Mouse (Mus musculus) megakaryocyte-erythroid progenitor cell, adult 5-6 weeks (primary cell): ENCODE results near the gene Syt14. TPM values are rescaled to one million over a fixed set of nuclear protein-coding genes. Genes with fewer than 3 reads are reported as not detected.

ENCODE experiments used
- ATAC-seq: replicated peaks from 2 replicates; pipeline ENCODE4 v1.8.0; 2016; ENCODE audit warnings: mild to moderate bottlenecking, inconsistent platforms; ENCODE audit not compliant: severe bottlenecking, poor library complexity, low FRiP score, low TSS enrichment
- total RNA-seq, 2 experiments: library from RNA; stranded (forward) in 1 of 2; stranded (reverse) in 1 of 2; fragments of 200-1000, 215-1000 nt in 1 of 2; fragments of >200 nt in 1 of 2; fragmentation: Nextera tagmentation in 1 of 2; gene quantifications; 2 replicates each; pipeline ENCODE4 v1.2.3; 2014 to 2017

Syt14 gene
- total RNA-seq, 2 experiments from 2014 or later: not detected

DNA sequence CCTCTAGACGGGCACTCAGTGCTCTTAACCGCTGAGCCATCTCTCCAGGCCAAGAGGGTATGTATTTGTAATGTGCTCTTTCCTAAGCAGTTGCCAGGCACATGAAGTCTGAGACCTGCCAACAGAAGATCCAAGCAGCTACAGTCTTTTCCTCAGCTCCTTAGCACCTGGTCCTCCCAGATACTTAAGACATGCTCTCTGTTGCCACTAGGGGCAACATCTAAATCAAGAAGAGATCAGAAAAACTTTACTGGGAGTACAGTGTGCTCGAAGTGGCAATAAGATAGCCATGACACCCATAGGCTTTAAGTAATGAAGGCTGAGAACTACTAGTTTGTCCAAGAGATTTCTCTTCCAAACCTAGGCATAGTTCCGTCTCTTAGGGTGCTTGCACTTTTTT lies 155.4 kb downstream of the Syt14 start:
- 0 out of 2 replicates have a peak, but pooled peaks have one; percentile 51 for ATAC-seq

GRCm38 (mm10) chr1:192879086-192879580 lies 156.4 kb downstream of the Syt14 start:
- no peak for ATAC-seq

DNA sequence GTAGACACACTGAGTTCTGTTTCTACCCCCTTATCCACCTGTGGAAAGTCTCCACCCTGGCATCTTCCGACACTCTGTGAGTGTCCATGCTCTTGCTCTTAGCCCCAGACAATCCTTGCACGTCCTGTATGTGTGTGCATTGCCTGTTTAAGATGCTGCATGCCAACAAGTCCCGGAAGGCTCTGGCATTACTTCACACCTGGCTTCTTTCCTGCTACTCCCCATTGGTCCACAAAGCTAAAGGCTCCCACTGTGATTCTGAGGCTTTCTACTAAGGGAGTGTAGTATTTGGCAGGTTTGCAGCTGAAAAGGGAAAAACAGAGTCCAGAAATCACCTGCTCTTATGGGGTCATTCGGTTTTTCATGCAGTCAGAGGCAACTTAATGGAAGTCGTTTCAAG lies 162.7 kb downstream of the Syt14 start:
- ATAC-seq: no peak

DNA sequence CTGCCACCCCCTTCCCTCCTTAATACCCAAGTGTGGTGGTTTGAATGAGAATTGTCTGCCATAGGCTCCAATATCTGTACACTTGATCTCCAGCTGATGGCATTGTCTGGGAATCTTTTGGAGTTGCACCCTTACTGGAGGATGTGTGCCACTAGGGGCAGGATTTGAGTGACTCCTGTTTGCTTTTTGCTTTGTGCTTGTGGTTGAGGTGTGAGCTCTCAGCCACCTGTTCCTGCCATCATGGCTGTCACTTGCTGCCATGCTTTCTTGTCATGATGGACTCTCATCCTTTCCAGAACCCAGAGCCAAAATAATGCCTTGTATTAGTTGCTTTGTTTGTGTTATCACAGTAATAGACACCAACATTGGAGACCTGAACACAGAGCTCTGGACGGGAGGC lies 165.8 kb downstream of the Syt14 start:
- no peak for ATAC-seq

- no peak for ATAC-seq
Measured at GRCm38 (mm10) chr1:192864440-192864839, 171.1 kb downstream of the Syt14 start.

DNA sequence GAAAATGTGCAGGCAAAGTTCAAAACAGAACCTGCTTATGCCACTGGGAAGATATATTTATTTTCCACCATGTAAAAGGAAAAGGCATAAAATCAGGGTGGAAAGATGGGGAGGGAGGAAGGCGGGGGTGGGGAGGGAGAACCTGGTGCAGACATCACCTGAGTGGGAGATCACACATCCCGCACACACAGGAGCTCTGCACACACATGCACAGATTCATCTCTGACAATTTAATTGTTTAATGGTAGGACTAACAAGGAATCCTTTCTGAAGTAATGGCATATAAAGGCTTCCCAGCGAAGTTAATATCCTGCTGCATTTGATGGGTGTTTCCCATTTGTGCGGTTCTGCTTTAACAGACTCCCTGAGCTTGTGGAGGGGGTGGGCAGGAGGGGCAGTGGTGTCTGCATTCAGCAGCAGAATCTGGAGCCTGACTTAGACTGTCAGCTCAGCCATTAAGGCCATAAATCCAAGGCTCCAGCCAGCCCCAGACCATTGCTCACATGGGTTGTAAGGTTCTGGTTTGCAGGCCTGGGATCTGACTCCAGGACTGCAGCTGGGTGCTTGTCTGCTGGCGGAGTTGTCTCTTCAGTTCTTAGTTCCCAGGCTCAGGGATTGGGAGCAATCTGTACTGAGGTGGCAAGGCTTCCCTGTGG lies 174.1 kb downstream of the Syt14 start:
- ATAC-seq: no peak

- ATAC-seq: no peak
Measured at GRCm38 (mm10) chr1:192860273-192860672, 175.3 kb downstream of the Syt14 start.

DNA sequence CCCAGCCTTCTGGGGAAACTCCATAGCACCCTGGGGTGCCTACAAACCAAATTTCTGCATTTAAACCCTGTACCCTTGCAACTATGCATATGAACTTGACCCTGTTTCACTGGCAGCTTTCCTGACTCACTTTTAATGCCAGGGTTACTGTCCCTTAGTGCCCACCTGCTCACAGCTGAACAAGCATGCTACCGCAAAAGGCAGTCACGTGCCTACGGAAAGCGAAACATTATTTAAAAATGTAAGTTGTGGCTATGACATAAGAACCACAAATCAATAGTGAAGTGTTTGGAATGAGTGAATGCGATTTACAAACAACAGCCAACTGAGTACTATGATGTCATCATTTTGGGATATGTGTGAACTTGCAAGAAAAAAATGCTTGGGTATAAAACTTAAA lies 178.0 kb downstream of the Syt14 start:
- no peak for ATAC-seq

- ATAC-seq: no peak
Measured at GRCm38 (mm10) chr1:192856931-192857330, 178.6 kb downstream of the Syt14 start.

DNA sequence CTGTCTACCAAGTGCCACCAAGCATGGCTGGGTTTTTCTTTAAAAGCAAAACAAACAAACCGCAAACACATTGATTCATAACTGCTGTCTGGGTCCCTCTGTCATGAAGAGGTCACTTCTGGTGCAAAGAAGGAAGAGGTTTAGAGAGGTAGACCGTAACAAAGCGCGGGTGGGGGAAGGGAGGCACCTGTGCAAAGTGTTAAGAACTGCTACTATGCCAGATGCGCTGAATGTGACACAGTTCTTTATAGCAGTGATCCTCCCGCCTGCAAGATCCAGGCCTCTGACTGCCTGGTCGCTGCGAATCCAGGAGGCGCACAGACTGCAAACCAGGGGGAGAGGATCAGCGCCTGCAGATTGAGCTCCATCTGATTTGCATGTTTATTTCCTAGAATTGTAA lies 179.2 kb downstream of the Syt14 start:
- ATAC-seq: no peak

DNA sequence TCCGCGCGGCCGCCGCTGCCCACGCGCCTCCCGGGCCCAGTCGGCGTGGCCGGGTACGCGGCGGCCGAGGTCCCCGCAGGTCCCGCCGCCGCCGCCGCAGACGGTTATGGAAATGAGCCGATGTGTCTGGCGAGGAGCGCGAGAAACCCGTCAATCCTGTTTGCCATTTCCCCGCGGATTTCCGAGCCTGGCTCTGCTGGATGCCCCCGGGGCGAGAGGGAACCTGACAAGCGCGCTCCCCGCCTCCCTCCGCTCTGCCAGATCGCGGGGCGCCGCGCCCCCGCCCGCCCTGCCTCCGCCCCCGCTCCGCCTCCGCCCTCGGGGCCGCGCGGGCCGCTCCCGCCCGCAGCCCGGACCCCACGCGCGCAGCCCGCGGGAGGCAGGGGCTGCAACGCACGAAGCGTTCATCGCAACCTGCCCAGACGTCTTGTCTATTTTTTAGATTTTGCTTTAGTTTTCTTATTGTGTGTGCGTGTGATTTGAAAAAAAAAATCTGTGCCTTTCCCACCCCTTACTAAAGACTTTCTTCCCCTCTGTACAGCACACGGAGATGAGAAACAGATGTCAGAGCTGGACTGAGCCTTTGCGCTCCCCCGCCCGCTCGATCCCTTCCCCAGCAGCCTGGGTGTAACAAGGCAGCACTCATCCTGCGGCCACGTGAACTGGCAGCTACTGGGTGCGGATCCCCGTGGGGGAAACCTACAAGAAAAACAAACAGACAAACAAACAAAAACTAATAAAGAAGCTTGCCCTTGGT lies 179.9 kb downstream of the Syt14 start, which contains the start of gene Sertad4:
Gene Sertad4, minus strand, starts transcription at position 283 of the 757 bp plus-strand sequence.
- ATAC-seq: no peak

- no peak for ATAC-seq
Measured at GRCm38 (mm10) chr1:192854819-192855271, 180.7 kb downstream of the Syt14 start.

GRCm38 (mm10) chr1:192853988-192854818 lies 181.4 kb downstream of the Syt14 start:
- no peak for ATAC-seq

- ATAC-seq: no peak
Measured at GRCm38 (mm10) chr1:192853429-192853828, 182.1 kb downstream of the Syt14 start.

DNA sequence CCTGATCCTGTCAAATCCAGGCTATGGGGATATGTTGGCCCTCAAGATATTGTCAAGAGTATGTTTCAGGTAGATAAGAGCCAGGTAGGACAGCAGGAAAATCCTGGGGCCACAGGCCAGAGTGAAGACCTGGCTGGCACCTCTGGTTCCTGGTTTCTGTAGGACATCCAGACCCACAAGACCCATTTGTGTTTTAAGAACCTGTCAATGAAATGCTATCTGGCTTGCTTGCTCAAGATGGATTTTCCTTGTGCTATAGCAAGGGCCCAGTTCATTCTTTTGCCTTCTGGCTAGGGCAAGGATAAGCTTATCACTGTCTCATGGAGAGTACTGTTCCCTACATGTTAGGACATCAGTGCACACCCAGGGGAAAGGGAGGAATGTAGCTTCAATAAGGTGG lies 183.5 kb downstream of the Syt14 start:
- no peak for ATAC-seq

GRCm38 (mm10) chr1:192851640-192852039 lies 183.9 kb downstream of the Syt14 start:
- no peak for ATAC-seq

DNA sequence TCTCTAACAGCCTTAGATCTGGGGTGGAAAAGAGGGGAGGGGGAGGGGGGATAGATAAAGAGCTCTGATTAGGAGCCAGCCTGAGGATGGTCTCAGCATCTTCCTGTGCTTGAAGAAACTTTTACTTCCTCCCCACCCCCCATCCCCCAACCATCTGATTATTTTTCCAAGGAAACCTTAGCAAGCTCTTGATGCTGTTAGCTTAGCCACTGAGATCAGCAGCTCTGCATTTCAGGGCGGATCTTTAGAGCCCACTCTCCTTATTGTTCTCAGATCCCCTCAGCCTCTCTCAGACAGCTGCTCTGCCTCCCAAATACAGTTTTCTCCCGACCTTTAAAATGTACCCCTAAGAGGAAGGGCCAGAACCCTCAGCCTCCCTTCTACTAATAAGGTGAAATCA lies 184.4 kb downstream of the Syt14 start:
- no peak for ATAC-seq

DNA sequence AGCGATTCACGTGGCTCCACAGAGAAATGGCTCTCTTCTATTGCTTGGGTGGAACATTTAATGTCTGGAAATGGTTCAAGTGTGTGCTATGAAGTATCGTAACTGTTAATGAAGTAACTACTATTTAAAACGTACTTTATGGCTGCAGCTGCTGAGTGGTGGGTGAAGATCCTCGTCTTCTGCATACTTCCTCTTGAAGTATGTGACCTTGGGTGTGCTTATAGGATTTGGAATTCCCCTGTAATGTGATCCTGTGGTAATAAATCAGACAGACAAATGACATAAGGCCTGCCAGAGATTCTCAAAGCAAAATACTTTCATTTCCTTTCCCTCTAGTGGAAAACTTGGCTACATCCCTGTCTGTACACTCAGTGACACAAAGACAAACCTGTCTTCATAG lies 186.0 kb downstream of the Syt14 start:
- ATAC-seq: no peak

- no peak for ATAC-seq
Measured at GRCm38 (mm10) chr1:192847254-192847653, 188.3 kb downstream of the Syt14 start.
